Mouse (Mus musculus) C2C12 (cell line): ENCODE results near the gene Rcc1l. TPM values are rescaled to one million over a fixed set of nuclear protein-coding genes. Genes with fewer than 3 reads are reported as not detected.
A peak's percentile ranks its signal among the peaks of the same experiment; 100 is the strongest.

Experiments used
- H3K27me3 ChIP-seq: one replicate; pipeline ENCODE4 v1.6.1; 2011; ENCODE audit not compliant: control insufficient read depth, insufficient read depth, insufficient read length
- H3K36me3 ChIP-seq: one replicate; pipeline ENCODE4 v1.6.1; 2011; ENCODE audit not compliant: control insufficient read depth, insufficient read depth
- H3K4me3 ChIP-seq: one replicate; pipeline ENCODE4 v1.5.1; 2011; ENCODE audit warnings: mild to moderate bottlenecking, control low read depth; ENCODE audit not compliant: poor library complexity, insufficient read depth, severe bottlenecking
- H3K79me2 ChIP-seq: one replicate; pipeline ENCODE4 v1.6.1; 2011; ENCODE audit not compliant: control insufficient read depth, insufficient read depth
- H3K79me3 ChIP-seq: one replicate; pipeline ENCODE4 v1.6.1; 2011; ENCODE audit warnings: low read depth, control low read depth
- H3ac ChIP-seq: one replicate; pipeline ENCODE3; 2011; ENCODE audit warnings: low read depth; ENCODE audit not compliant: control insufficient read depth, insufficient read length
- CEBPB ChIP-seq: IDR thresholded peaks from one replicate; pipeline ENCODE4 v1.6.1; 2011; ENCODE audit warnings: low read depth, mild to moderate bottlenecking, control low read depth, moderate library complexity
- CTCF ChIP-seq: IDR thresholded peaks from one replicate; pipeline ENCODE4 v1.5.1; 2011; ENCODE audit not compliant: control insufficient read depth, insufficient read depth, insufficient read length
- FOSL1 ChIP-seq: IDR thresholded peaks from one replicate; pipeline ENCODE4 v1.8.0; 2011; ENCODE audit warnings: mild to moderate bottlenecking, low read length; ENCODE audit not compliant: poor library complexity, insufficient read depth, severe bottlenecking
- MAX ChIP-seq: IDR thresholded peaks from one replicate; pipeline ENCODE4 v1.6.1; 2011; ENCODE audit warnings: mild to moderate bottlenecking, control low read depth
- MYOD1 ChIP-seq: IDR thresholded peaks from one replicate; pipeline ENCODE4 v1.6.1; 2011; ENCODE audit warnings: low read depth; ENCODE audit not compliant: control insufficient read depth, insufficient read length
- MYOG ChIP-seq: IDR thresholded peaks from one replicate; pipeline ENCODE4 v1.6.1; 2011; ENCODE audit not compliant: control insufficient read depth, insufficient read length; ENCODE audit errors: extremely low read depth
- USF1 ChIP-seq: IDR thresholded peaks from one replicate; pipeline ENCODE4 v1.6.1; 2011; ENCODE audit warnings: low read depth, mild to moderate bottlenecking, control low read depth, moderate library complexity
- polyA plus RNA-seq: library from polyadenylated mRNA; unstranded; fragments of >200 nt; fragmentation: generic; extraction: Trizol; gene quantifications from one replicate; pipeline ENCODE4 v1.2.1, GENCODE M21; 2012; ENCODE audit warnings: missing spikeins

Rcc1l gene
- polyA plus RNA-seq, 1 experiment: 28.8 TPM

- H3K4me3 ChIP-seq: no peak overlapping the region
- peaks cover 18% of the 10 kb centered on the region for H3K79me3 ChIP-seq
- H3ac ChIP-seq: no peak overlapping the region
- peaks cover 40% of the 10 kb centered on the region for H3K79me2 ChIP-seq
- TF ChIP-seq CEBPB: no peak
- peak; percentile 24 for TF ChIP-seq CTCF
- TF ChIP-seq MYOG: no peak
- no peak for TF ChIP-seq FOSL1
- no peak for TF ChIP-seq USF1
- no peaks in the 10 kb centered on the region for H3K36me3 ChIP-seq
- no peaks in the 10 kb centered on the region for H3K27me3 ChIP-seq
Observed at GRCm38 (mm10) chr5:134179871-134180270, 3.3 kb upstream of the Rcc1l start.

DNA sequence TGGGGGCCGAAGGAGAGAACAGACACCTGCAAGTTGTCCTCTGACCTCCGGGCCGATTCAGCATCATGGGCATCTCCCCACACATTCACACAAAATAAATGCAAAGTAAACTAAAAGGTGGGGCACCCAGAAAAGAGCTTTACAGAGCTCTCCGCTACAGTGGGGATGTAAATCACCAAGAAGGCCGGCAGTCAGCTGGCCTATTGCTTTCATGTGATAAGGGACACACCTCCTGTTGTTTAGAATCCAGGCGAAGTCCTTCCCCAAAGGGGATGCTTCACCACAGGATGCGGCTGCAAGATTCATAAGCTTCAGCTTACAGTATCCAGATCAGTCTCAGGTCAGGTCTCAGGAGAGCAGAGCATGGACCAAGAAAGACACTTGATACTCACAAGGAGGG, 2.0 kb upstream of the Rcc1l start:
- H3K27me3 ChIP-seq: no peaks in the 10 kb centered on the region
- TF ChIP-seq MAX (no peak), FOSL1 (no peak), USF1 (no peak), MYOD1 (no peak), CEBPB (no peak)

GRCm38 (mm10) chr5:134175696-134176095, 878 bp downstream of the Rcc1l start:
- Histone ChIP-seq H3K27me3 (no peaks in the 10 kb centered on the region), H3K79me2 (peaks cover 53% of the 10 kb centered on the region), H3ac (peak overlapping the region; percentile 42), H3K36me3 (peaks cover 18% of the 10 kb centered on the region), H3K79me3 (peaks cover 29% of the 10 kb centered on the region), H3K4me3 (peak overlapping the region; percentile 82)
- TF ChIP-seq USF1 (no peak), CTCF (no peak), MAX (no peak), MYOD1 (no peak), FOSL1 (no peak), CEBPB (no peak), MYOG (no peak)

More for the DNA sequence above, 2.0 kb upstream of the Rcc1l start:
- Histone ChIP-seq H3K79me3 (peaks cover 28% of the 10 kb centered on the region), H3K4me3 (no peak overlapping the region), H3ac (no peak overlapping the region), H3K36me3 (no peaks in the 10 kb centered on the region), H3K79me2 (peaks cover 50% of the 10 kb centered on the region)

- TF ChIP-seq USF1 (no peak), MYOG (no peak), CTCF (peak; percentile 55), MAX (no peak), CEBPB (no peak)
- H3K4me3 ChIP-seq: no peak overlapping the region
- H3ac ChIP-seq: no peak overlapping the region
- H3K27me3 ChIP-seq: no peaks in the 10 kb centered on the region
- H3K36me3 ChIP-seq: peaks cover 24% of the 10 kb centered on the region
- peaks cover 29% of the 10 kb centered on the region for H3K79me3 ChIP-seq
- peaks cover 63% of the 10 kb centered on the region for H3K79me2 ChIP-seq
Observed at GRCm38 (mm10) chr5:134173206-134173605, 3.4 kb downstream of the Rcc1l start.

DNA sequence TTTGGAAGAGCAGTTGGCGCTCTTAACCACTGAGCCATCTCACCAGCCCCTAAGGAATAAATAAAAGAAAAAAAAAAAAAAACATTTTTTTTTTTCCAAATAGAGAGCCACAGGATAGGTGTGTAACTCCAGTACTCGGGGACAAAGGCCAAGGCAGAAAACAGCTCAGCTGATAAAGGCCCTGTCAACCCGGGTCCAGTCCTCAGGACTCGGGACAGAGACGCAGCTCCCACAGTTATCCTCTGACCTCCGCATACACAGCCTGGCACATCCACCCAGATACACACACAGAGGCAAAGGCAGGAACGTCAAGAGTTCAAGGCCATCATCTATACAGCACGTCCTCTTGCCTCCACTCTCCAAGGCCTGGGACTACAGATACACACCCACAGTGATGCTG, 6.4 kb downstream of the Rcc1l start:
- H3K4me3 ChIP-seq: no peak overlapping the region
- H3K79me3 ChIP-seq: peaks cover 22% of the 10 kb centered on the region
- no peak overlapping the region for H3ac ChIP-seq
- TF ChIP-seq MYOD1: no peak
- no peak for TF ChIP-seq CTCF
- TF ChIP-seq CEBPB: no peak
- TF ChIP-seq MYOG: no peak
- no peak for TF ChIP-seq FOSL1
- peaks cover 42% of the 10 kb centered on the region for H3K79me2 ChIP-seq
- no peaks in the 10 kb centered on the region for H3K27me3 ChIP-seq
- peaks cover 44% of the 10 kb centered on the region for H3K36me3 ChIP-seq

- H3K79me2 ChIP-seq: peaks cover 32% of the 10 kb centered on the region
- no peaks in the 10 kb centered on the region for H3K27me3 ChIP-seq
- H3ac ChIP-seq: no peak overlapping the region
- no peak for TF ChIP-seq MYOG
- TF ChIP-seq CTCF: no peak
- no peak for TF ChIP-seq MAX
- no peak for TF ChIP-seq USF1
- TF ChIP-seq CEBPB: no peak
- no peak for TF ChIP-seq MYOD1
- no peak for TF ChIP-seq FOSL1
- no peak overlapping the region for H3K4me3 ChIP-seq
- peaks cover 47% of the 10 kb centered on the region for H3K36me3 ChIP-seq
- H3K79me3 ChIP-seq: peaks cover 12% of the 10 kb centered on the region
Observed at GRCm38 (mm10) chr5:134169231-134169630, 7.3 kb downstream of the Rcc1l start.
